Mouse (Mus musculus): ENCODE results near the gene Nsun7.

Gene Nsun7

GRCm38 (mm10) chr5:66337025-66337968, 77.6 kb downstream of the Nsun7 start:
- peak; percentile 66 for DNase-seq (ENCODE audit: extremely low spot score, low spot score)

GRCm38 (mm10) chr5:66337969-66338345, 78.3 kb downstream of the Nsun7 start:
- no peak for DNase-seq (ENCODE audit: extremely low spot score, low spot score)

DNA sequence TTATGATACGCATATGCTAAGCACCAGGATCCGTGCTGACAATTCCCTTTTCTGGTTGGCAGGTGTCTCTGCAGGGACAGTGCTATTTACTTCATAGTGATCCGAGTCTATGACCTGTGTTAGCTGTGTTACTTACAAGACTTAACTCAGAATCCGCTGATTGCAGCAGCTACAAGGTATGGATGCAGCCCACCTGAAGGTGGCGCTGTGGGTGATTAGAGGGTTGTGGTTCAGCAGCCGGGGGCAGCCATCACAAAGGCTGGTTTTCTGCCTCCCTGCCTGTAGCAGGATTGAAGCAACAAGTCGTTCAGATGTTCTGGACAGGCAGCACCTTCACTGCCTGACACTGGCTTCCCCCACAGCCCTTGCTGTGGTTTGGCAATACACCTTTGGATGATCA, 78.9 kb downstream of the Nsun7 start:
- peak; percentile 39 for DNase-seq (ENCODE audit: extremely low spot score, low spot score)

DNA sequence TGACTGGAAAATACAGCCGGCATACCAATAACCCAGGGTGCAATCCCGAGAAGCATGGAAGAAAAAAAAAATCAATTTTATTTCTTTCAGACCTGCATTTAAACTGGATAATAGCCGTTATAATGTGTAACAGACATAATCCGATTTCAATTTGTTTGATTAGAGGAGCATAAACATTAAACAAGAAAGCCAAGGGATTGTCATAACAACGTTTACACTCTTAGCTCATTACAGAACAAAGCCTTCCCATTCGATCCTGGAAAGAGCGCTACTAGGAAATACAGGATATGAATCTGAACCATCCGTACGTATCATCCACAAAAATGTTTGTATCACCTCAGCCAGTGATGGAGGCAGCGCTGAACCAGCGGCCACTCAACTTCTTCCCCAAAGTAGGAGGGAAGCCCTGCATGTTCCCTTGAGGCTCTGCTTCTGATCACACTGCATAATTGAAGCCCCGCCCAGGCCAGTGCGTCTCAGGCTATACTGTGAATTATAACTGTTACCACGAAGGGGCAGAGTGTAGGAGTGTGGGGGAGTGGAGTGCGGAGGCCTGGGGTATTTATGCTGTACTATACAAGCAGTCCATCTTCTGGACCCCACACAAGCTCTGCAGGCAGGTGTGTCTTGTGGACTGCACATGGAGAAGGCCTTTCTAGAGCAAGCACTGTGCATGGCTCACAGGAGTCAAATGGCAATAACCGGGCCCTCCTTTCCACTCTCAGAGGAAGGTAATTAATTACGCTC, 80.8 kb downstream of the Nsun7 start:
- DNase-seq (ENCODE audit: extremely low spot score, low spot score), result no peak

DNA sequence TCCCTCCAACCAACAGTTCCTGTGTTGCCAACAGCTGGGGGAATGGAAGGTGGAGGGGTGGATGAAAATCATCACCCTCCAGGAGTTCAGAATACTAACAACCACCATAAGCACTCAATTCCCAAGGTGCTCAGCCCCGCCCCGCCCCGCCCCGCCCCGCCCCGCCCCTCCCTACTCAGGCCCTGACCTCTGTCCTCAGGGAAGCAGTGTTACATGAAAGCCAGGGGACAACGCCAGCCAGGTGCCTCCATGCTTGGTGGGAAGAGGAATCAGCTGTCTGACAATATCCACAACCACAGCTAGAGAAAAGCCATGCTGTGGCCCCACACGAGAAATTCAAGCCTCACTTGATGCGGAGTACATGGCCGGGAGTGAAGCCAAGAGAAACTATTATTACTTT, 82.2 kb downstream of the Nsun7 start:
- no peak for DNase-seq (ENCODE audit: extremely low spot score, low spot score)

- DNase-seq (ENCODE audit: extremely low spot score, low spot score), result no peak
Observed at GRCm38 (mm10) chr5:66342285-66342684, 82.6 kb downstream of the Nsun7 start.

DNA sequence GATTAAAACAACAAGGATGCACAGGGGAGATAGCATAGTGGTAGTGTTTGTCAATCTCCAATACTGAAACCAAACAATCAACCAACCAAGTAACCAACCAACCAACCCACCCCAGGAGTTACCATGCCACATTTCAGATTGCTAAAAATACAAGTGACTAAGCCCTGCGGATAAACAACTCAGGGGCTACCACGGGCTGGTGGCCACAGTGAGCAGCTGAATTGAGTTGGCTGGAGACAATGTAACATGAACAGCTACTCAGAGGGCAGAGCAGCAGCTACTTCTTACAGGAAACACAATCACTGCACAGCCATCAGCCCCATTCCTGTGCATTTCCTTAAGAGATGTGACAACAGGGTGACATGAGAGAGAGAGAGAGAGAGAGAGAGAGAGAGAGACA, 84.5 kb downstream of the Nsun7 start:
- DNase-seq (ENCODE audit: extremely low spot score, low spot score), result no peak

GRCm38 (mm10) chr5:66345140-66345539, 85.4 kb downstream of the Nsun7 start:
- no peak for DNase-seq (ENCODE audit: extremely low spot score, low spot score)

DNA sequence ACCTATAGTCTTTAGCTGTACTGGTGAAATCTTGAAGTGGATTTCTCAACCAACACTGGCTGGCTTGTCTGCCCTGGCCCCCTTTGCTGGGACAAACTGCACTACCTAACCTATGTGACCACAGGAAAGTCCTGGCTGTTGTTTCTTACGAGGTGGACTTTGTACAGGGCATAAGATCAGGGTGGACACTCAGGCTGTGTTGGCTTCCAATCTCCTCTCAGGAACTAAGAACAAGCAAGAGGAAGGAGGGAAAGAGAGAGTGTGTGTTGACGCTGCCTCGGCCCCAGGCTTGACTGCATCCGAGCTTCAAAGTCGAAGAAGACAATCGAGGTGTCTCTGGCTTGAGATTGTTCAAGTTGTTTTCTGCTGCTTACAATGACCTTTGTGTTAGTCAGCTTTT, 87.1 kb downstream of the Nsun7 start:
- DNase-seq (ENCODE audit: extremely low spot score, low spot score), result no peak
